Mouse (Mus musculus) ES-E14 (cell line): ENCODE measurements at regions not wholly inside any gene's neighbourhood (a gene's known extent, or its start where the extent isn't known, plus 50 kb on each side); places are given as distances from the start of the nearest gene placed in this dataset.

ENCODE experiments used
- MAFK ChIP-seq: IDR thresholded peaks from 2 replicates; pipeline ENCODE4 v1.6.1; 2014; ENCODE audit warnings: mild to moderate bottlenecking, low read depth, low read length, inconsistent platforms; ENCODE audit not compliant: insufficient read depth
- ZNF384 ChIP-seq: IDR thresholded peaks from 2 replicates; pipeline ENCODE4 v1.6.1; 2012; ENCODE audit warnings: low read depth, low read length, inconsistent platforms

- no peak for TF ChIP-seq MAFK
- no peak for TF ChIP-seq ZNF384
These were observed 102.1 kb downstream of the Gm9376 start for GRCm38 (mm10) chr14:118368619-118369431.
